Mouse (Mus musculus) cerebellum, postnatal 4 days (tissue): Measurements from ENCODE around the gene Ddit4.

ENCODE experiments used
- DNase-seq, 2 experiments: peaks; one replicate each; pipeline ENCODE4 v3.0.0; 2022; ENCODE audit warnings: low spot score in 2 of 2, mixed read lengths in 1 of 2

Gene Ddit4

DNA sequence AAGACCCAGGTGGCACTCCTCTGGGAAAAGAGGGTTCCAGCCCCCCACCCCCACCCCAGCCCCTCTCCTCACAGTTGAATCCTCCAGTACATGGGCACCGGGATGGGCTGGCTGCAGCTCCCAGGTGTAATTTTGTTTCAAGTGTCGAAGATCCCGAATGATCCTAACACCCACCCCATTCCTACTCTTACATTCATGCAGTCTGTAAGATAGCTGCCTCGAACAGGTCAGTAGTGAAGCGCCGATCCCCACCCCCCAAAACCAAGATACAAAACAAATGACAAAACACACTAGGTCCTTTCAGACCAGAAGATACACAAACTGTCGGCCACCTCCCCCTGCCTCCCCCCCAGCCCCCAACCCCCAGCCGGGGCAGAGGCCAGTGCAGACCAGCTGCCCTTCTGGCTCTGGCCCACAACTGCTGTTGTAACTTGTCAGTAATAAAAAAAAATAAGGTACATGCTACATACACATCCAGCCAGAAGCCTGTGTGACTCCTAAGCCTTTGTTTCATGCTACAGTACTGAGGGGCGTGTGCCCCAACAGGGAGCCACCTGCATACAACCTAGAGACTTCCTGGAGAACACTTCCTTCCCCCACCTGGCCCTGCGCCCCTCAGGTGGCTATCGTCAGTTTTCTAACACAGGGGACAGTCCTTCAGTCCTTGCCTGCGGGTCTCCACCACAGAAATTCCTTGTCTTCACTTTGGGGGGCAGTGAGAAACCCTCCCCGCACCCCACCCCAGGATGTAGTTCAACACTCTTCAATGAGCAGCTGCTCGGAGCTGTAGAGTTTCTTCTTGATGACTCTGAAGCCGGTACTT is 1.6 kb downstream of the Ddit4 start:
- DNase-seq: no peak

DNA sequence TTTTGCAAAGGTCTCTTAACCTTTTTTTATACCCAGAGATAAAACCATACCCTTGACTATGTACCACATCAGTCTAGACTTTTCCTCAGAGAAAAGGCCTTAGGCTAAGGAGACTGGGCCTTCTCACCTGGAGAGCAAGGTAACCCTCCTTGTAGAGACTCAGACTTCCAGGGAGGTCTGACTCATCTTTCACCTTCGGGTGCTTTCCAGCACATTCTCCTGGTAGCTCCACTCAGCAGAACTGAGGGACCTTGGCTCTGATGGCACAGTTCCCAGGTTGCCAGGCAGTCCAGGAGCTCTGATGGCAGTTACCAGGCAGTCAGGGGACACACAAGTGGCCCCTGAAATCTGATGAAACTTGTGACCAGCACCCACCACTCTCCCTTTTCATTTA is 2.4 kb downstream of the Ddit4 start:
- no peak for DNase-seq

GRCm38 (mm10) chr10:59948363-59949254 is 3.0 kb downstream of the Ddit4 start:
- DNase-seq: no peak

DNA sequence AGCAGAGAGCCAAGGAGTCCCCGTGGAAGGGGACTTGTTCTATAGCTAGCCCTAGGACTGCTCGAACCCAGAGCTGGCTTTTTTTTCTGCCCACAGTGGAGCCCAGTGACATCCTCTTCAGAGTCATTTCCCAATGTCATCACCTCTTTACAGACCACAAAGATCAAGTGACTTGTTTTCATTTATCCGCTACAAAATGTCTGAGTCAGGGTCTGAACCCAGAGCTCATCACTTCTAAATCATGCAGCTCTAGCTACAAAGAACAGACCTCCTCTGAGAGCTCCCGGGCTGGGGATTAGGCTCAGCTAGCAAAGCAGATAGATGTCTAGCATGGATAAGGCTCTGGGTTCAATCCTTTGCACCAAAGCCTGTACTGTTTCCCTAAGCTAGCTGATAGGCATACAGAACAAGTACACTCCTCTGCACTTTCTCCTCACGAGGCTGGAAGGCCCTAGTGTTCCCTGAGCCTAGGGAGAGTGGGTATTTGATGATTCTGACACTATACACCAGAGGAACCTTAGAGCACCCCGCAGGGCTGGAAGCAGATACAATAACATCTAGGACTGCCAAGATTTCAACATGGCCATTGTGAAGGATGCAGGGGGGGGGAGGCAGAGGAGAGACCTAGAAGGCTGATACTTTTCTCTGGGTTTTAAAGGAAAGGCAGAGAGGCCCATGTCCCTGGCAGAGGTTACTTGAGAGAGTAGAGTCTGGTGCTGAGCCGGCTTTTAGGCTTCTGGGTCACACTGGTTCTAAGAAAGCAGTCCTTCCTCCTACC is 4.1 kb downstream of the Ddit4 start:
- DNase-seq: no peak

GRCm38 (mm10) chr10:59946362-59946761 is 5.3 kb downstream of the Ddit4 start:
- no peak for DNase-seq

GRCm38 (mm10) chr10:59945416-59945815 is 6.2 kb downstream of the Ddit4 start:
- no peak for DNase-seq

- DNase-seq: peak in 1 of 2 experiments; percentile 70
Measured at GRCm38 (mm10) chr10:59943421-59943989, 8.1 kb downstream of the Ddit4 start.

GRCm38 (mm10) chr10:59942847-59943420 is 8.7 kb downstream of the Ddit4 start:
- peak in 1 of 2 experiments; percentile 54 for DNase-seq

DNA sequence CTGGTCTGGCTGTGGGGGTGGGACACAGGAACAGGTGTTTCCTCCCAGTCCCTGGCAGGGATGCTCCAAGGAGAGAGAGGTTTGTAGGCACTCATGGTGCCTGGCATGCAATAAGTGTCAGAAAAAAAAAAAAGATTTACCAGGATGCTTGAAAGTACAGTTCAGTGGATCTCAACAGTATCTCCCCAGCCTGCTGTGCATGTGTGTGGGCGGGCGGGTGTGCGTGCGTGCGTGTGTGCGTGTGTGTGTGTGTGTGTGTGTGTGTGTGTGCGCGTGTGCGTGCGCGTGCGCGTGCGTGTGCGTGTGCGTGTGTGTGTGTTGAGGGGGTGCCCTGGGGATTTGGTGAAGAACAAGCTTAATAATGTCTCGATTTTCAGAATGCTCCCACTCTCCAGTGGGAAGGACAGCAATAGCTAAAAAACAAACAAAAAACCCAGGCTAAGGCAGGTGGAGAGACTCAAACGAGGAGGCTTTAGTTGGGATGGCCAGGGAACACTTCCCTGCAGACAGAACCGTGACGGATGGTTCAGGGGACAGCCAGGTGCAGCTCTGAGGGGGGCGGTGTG is 9.3 kb downstream of the Ddit4 start:
- no peak for DNase-seq

DNA sequence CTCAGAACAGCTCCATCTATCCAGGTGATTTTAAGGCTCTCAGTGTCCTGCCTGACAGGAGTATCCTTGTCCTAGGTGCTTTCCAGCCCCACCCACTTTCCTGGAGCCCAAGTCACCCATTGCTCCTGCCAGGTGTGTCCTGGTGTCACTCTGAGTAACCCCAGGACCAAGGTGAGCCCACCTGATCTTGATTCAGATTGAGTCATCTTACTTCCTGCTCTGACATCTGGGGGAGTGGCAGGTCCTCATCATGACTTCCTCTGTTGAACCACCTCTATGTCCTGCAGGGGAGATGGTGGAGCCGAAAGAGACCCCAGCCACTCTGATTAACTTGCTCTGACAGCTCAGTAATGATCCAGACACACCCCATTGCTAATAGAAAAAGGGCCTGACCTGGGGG is 12.6 kb downstream of the Ddit4 start:
- DNase-seq: no peak

DNA sequence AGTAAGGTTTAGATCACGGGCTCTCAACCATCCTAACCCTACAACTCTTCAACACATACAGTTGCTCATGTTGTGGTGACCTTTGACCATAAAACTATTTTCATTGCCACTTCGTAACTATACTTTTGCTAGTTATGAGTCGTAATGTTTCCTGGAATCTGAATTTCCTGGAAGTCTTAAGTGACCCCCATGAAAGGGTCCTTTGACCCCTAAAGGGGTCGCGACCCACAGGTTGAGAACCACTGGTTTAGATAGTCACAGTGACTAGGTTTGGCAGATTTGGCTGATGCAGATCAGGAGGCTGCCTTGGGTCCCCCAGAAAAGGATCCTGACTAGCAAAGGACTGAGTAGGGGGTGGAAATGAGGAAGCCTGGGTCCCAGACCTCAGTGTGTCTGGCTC is 13.0 kb downstream of the Ddit4 start:
- no peak for DNase-seq

DNA sequence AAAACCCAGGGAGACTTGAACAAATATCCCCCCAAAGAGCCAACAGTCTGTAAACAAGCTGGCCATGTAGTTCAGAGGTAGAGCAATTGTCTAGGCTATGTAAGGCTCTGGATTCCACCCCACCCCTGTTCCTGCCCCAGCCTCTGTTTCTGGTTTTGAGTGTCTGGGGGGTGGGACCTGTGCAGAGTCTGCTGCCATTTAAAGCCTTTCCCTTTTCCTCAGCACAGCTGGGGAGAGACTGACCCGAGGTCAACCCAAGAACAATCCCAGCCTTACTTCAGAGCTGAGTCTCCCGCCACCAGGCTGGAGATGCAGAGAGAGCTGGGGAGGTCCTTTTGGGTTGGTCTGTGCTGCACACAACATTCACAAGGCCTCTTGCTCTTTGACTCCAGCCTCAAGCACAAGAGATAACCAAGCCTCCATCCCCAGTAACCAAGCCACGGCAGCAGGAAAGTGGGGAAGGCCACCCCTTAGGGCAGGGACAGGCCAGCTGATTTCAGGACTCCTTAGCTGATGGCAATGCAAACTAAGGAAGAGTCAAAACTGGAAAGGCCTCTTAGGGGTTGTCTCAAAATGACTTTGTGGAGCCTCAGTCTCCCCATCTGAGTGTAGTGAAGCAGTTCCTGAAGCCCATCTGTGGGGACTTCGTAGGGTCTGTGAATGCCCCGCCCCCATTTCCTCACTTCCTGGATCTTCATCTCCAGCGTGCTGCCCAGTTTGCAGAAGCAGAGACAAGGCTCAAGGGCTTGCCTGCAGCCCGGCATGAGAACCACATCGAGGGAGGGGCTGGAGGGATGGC is 15.4 kb downstream of the Ddit4 start:
- no peak for DNase-seq

DNA sequence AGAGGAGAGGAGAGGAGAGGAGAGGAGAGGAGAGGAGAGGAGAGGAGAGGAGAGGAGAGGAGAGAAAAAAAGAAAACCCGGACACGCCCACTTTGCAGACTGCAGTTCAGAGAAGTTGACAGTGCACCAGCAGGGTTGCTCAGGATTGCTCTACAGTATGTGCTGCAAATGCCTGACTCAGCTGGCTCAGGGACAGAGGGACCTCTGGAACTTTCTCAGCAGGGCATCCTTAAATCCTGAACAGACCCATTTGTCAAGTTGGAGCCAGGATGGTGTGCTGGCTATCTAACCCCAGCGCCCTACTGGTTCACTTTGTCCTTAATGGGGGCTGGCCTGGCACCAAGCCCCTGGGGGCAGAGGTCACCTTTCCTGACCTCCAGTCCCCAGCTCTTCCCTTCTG is 17.6 kb downstream of the Ddit4 start:
- no peak for DNase-seq

DNA sequence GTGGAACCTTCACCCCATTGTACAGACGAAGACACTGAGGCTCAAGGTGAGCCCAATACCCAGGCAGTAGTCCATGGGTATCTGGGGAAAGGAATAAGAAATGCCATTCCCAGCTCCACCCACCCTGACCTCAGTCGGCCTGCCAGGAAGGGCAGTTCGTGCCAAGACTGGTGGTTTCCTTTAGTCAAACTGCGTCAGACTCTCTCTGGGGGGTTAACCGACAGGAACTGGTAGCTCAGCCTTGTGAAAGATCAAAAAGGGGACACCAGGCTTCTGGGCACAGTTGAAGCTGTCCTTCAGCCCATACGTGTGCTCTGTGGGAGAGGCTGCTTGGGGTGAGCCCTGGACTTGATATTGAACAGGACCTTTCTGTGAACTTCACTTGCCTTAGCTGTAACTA is 19.1 kb downstream of the Ddit4 start:
- DNase-seq: no peak

GRCm38 (mm10) chr10:59930996-59931395 is 20.6 kb downstream of the Ddit4 start:
- DNase-seq: no peak

DNA sequence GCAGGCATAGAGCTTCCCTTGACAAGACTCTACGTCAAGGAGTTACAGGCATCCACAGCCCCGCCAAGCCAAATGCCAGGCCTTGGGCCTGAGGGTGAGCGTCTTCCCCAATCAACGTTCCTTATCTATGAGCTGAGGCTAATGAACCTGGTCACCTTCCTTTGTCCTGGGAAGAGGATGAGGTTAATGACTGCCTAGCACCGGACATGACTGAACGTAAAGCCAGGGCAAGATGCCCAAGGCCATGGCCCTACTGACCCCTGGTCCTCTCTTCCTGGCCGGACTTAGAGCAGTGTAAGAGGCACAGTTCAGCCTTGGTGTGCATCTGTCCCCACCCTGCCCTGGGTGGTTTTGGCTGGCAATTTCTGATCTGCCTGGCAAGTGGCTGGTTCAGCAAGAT is 22.4 kb downstream of the Ddit4 start:
- no peak for DNase-seq

- peak in 1 of 2 experiments; percentile 30 for DNase-seq
Measured at GRCm38 (mm10) chr10:59924305-59924704, 27.3 kb downstream of the Ddit4 start.

DNA sequence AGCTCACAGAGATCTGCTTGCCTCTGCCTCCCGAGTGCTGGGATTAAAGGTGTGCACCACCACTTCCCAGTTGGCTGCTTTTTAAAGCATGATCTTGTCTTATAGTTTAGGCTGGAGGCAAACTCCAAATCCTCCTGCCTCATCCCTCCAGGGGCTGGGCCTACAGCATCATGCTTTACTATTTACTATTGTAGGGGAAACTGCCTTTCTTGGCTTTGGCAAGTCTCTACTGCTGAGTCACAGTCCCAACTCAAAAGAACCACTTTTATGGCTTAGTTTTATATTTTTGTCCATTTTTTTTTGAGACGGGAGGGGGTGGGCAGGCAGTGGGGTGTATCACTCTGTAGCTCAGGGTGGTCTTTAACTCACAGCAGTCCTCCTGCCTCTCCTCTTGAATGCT is 28.1 kb downstream of the Ddit4 start:
- no peak for DNase-seq

- DNase-seq: peak in 1 of 2 experiments; percentile 65
Measured at GRCm38 (mm10) chr10:59920810-59921681, 30.6 kb downstream of the Ddit4 start.
